Mouse (Mus musculus) B cell, adult 2 months (primary cell): Measurements from ENCODE around the gene Esf1.
"Not testable (repeated sequence)": the region's sequence is repeated elsewhere in the genome, so short reads cannot be mapped to it uniquely, and the experiment has no call there.

Experiments
- DNase-seq, 2 experiments: peaks; one replicate each; pipeline ENCODE4 v3.0.0; 2022

Esf1 gene

GRCm38 (mm10) chr2:140093433-140093832 is 76.9 kb downstream of the Esf1 start:
- no peak for DNase-seq

- DNase-seq, result no peak
Observed at GRCm38 (mm10) chr2:140084245-140084644, 86.1 kb downstream of the Esf1 start.

- DNase-seq, result no peak
Observed at GRCm38 (mm10) chr2:140080747-140081577, 89.4 kb downstream of the Esf1 start.

- DNase-seq, result not testable (repeated sequence)
Observed at GRCm38 (mm10) chr2:140079284-140079683, 91.1 kb downstream of the Esf1 start.

- DNase-seq, result no peak
Observed at GRCm38 (mm10) chr2:140078600-140079280, 91.6 kb downstream of the Esf1 start.

GRCm38 (mm10) chr2:140077476-140077875 is 92.9 kb downstream of the Esf1 start:
- DNase-seq, result no peak

- DNase-seq, result no peak
Observed at GRCm38 (mm10) chr2:140075150-140075549, 95.2 kb downstream of the Esf1 start.
